Mouse (Mus musculus) cerebellum, adult 11-12 months (tissue): Measurements from ENCODE around the gene Jade2.
"Not testable (repeated sequence)": the region's sequence is repeated elsewhere in the genome, so short reads cannot be mapped to it uniquely, and the experiment has no call there.

Source experiments
- DNase-seq: peaks from one replicate; pipeline ENCODE4 v3.0.0; 2022

Jade2 gene

GRCm38 (mm10) chr11:51831962-51832909 is 25.2 kb downstream of the Jade2 start:
- DNase-seq: peak; percentile 95

- no peak for DNase-seq
Measured at GRCm38 (mm10) chr11:51824867-51825424, 32.5 kb downstream of the Jade2 start.

GRCm38 (mm10) chr11:51823963-51824753 is 33.3 kb downstream of the Jade2 start:
- DNase-seq: peak; percentile 83

DNA sequence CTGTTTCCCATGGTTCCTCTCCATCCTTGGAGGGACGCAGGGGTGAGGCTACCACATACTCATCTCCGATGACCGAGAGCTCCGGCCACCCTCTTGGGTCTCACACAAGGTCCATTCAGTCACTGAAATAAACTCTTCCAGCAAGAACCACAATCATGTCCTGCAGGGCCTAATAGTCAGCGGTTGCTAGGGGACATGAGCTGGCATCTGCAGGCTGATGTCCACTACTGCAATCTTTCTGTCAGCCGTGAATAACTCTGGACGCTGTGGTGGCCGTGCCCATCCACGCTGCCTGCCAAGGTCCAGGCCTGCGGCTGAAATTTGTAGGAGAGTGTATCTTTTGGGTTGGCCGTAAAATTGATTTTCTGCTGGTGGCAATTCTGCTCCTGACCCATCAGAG is 34.2 kb downstream of the Jade2 start:
- DNase-seq: no peak

DNA sequence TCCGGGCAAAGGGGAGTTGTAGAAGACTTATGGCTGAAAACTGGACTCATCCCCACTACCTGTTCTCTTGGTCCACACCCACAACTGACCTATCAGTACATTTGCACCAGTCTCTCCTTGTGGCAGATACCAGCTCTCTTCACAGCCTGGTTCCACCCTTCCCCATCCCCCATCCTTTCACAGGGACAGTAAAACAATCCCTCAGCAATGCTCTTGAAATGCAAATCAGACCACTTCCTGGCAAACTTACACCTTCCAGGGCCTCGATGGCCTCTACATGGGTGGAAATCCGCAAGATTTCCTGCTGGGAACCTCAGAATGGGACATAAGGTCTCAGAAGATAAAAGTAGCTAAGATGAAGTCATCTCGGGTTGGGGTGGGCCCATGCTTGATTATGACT is 34.7 kb downstream of the Jade2 start:
- no peak for DNase-seq

DNA sequence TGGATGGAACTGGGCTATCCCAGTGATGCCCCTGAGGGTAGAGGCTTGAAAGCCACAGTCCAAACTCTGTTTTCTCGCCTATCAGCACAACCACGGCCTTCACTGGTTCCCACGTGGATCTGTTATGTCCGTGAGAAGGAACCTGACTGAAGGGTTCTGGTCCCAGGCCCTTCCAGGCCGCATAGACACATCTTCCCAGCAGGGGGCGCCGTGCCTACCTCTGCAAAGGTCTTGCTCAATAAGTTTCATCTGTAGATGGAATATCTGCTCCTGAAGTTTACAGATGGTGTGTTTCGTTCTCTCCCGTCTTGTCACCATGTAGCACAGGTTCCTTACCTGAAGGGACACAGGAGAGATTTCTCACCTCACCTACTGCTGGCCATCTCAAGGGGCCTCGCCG is 36.6 kb downstream of the Jade2 start:
- peak; percentile 70 for DNase-seq

DNA sequence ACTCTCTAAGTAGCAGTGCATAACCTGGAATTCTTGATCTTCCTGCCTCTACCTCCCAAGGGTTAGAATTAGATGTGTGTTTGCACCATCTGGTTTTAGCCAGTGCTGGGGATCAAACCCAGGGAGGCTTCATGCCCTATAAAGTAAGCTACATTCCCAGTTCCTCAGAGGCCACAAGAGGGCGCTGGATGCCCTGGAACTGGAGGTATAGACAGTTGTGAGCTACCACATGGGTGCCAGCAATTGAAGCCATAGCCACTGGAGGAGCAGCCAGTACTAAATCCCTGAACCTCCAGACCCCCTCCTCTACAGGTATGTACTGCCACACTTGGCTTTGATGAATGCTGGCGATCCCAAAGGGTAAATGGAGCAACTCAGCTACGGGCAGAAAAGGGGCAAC is 37.5 kb downstream of the Jade2 start:
- peak; percentile 52 for DNase-seq

DNA sequence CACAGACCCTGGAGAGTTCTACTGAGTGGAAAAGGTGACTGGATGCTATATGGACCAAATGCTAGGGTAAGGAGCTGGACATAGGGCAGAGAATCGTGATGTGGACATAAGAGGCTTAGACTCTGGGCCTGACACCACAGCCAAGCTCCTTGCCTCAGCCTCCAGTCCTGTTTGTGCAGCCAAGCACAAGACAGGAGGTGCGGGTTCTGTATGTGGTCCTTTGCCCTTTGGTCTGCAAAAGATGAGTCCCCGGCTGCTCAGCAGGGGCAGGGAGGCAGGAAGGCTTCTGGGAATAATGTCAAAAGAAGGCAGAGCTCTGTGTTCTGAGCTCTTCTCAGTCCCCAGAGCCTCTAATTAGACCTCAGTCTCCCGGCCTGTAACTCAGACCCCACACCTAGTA is 38.6 kb downstream of the Jade2 start:
- no peak for DNase-seq

- peak; percentile 70 for DNase-seq
Measured at GRCm38 (mm10) chr11:51817756-51818155, 39.7 kb downstream of the Jade2 start.

GRCm38 (mm10) chr11:51812022-51812546 is 45.4 kb downstream of the Jade2 start:
- DNase-seq: no peak

GRCm38 (mm10) chr11:51811230-51811629 is 46.2 kb downstream of the Jade2 start:
- no peak for DNase-seq

- no peak for DNase-seq
Measured at GRCm38 (mm10) chr11:51809632-51810224, 47.7 kb downstream of the Jade2 start.

DNA sequence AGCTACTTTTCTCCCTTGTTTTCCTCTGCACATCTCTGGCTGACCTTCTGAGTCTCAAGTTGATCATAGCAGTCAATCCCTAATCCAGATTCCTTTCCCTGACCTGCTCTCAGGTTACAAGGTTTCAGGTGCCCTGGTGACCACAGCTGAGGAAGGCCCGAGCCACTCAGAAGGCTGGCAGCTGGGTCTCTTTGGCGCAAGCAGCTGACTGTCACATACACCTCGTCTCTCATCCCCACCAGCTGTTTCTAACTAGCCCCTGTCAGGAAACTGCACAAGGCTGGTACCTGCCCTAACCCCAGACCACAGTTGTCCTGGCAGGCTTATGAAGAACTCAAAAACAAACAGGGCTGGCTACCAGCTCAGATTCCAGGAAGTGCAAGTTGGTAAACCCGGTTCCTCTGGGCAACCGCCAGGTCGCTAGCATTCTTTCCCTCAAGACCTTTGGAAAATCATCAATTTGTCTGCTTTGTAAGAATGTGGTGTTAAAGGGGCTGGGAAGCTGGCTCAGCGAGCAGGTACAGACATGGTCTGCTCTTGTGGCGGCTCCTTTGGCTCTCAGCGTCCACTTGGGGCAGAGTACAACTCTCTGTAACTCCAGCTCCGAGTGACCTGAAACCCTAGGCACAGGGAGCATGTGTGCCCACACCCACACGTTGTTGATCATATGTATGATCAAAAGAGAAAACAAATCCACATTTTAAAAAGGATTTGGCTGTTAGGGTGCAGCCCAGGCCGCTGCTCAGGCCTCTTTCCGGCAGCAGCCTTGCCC is 50.2 kb downstream of the Jade2 start:
- DNase-seq: no peak

DNA sequence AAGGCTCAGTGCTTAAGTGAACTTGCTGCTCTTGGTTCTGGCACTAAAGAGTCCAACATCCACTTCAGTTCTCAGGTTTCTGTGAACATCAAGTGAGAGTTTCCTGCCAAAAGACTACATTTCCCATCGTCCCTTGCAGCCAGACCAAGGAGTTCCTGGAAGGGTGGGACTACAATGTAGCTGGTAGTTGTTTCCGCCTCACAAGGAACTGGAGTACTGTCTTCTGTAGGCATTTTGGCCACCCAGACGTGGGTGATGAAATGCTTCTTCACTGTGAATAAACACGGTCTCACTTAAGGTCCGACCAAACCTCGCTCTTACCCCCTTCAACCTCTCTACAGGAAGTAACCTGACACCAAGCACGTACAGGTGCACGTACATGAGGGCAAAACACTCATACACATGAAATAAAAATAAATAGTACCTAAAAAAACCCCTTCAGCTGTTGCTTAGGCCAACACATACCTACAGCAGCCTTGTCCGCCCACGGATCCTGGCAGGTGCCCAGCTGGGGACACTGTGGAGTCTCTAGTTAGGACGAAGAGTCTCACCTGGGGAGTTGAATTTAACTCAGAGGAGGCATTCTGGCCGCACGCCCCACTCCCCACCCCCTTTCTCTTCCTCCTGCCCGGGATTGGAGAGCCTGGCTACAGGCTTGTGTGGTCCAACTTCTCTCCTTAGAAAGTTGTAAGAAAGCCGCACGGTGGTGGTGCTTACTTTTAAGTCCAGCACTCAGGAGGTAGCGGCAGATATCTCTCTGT is 52.1 kb downstream of the Jade2 start:
- DNase-seq: peak; percentile 75

GRCm38 (mm10) chr11:51800634-51801325 is 56.7 kb downstream of the Jade2 start:
- no peak for DNase-seq

GRCm38 (mm10) chr11:51796272-51796671 is 61.2 kb downstream of the Jade2 start:
- no peak for DNase-seq

DNA sequence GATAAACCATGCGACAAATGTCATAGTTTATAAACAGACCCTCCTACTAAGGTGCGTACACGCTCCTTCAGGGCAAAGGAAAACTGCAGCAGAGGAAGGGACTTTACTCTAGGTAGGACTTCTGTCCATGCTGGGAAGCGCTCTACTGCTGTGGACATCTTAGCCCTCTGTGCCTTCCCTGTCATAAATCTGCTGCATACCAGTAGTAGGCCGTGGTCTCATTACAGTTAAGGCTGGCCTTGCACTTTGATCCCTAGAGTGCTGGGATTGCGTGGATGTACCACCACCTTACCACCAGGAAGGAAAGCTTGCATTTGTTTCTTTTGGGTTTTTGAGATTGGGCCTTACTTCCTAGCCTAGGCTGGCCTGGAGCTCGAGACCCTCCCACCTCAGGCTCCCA is 66.8 kb downstream of the Jade2 start:
- DNase-seq: no peak

DNA sequence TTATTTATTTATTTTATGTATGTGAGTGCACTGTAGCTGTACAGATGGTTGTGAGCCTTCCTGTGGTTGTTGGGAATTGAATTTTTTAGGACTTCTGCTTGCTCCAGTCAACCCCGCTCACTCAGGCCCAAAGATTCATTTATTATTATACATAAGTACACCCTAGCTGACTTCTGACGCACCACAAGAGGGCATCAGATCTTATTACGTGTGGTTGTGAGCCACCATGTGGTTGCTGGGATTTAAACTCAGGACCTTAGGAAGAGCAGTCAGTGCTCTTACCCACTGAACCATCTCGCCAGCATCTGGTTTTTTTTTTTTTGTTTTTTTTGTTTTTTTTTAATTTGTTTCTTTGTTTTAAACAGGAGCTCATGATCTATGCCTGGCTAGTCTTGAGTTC is 67.7 kb downstream of the Jade2 start:
- DNase-seq: not testable (repeated sequence)

DNA sequence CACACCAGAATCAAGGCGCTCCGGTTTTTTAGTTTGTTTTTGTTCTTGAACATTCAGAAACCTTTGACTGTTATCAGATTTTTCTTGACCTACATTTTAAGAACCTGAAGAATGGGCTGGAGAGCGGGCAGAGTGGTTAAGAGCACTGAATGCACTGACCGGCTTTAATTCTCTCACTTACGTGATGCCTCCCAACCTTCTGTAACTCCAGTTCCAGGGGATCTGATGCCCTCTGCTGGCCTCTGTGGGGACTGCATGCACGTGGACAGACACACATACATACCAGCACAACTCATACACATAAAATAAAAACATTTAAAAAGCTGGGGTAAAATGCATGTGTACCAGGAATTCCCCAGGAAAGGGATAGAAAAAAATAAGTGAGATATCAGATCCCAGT is 71.5 kb downstream of the Jade2 start:
- no peak for DNase-seq

DNA sequence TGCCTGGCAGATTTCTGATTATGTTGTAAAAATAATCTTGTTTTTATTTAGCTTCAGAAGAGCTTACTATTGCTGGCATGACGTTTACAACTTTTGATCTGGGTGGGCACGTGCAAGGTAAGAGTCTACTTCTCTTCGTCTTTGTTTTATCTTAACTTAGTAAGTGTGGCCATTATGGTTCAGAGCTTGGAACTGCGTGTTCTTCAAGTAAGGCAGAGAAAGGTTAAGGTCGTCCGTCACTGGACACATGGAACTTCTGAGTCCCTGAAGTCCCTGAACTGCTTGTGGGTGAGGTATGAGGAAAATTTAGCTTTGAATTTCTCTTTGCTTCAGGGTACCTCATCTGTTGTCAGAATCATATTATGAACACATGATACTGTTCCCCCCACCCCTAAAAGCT is 74.7 kb downstream of the Jade2 start:
- no peak for DNase-seq
